Mouse (Mus musculus): Measurements from ENCODE around the gene Ccdc175. TPM values are rescaled to one million over a fixed set of nuclear protein-coding genes. Genes with fewer than 3 reads are reported as not detected.

Gene Ccdc175
- polyA plus RNA-seq, 1 experiment from 2014 or later: not detected

GRCm38 (mm10) chr12:72057780-72058179, 127.0 kb downstream of the Ccdc175 start:
- Histone ChIP-seq H3K27me3 (replicated peaks; ENCODE audit: control insufficient read depth, insufficient read depth, low read length) (no peaks in the 10 kb centered on the region), H3K9me3 (ENCODE audit: control insufficient read depth, low read length) (no peaks in the 10 kb centered on the region), H3K27ac (ENCODE audit: low read depth, low read length) (no peak overlapping the region), H3K4me2 (ENCODE audit: low read length) (no peak overlapping the region), H3K9ac (ENCODE audit: low read depth, low read length) (no peak overlapping the region), H3K4me1 (ENCODE audit: control insufficient read depth, insufficient read depth, low read depth, low read length) (no peaks in the 10 kb centered on the region), H3K4me3 (ENCODE audit: low read length) (no peak overlapping the region), H3K36me3 (ENCODE audit: control insufficient read depth, insufficient read depth, low read length) (no peaks in the 10 kb centered on the region)
- ATAC-seq: no peak
- WGBS: 96% methylated on average over 1 of the region's 1 CpGs

DNA sequence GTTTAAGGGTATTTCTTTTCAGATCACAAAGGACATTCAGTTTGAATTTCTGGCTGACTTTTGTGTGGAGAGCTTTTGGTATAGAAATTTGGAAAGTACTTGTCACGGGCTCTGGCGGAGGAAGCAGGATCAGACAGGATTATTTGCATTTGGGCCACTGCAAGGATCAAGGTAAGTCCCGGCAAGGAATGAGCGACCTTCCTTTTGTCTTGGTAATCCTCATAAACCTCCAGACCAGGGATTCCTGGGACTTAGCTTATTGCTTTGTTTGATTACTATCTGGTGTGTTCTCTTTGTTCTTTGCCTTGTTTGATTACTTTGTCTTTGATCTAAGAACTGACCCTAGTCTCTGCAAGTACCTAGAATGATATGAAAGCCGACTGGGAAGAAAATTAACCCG, 131.0 kb downstream of the Ccdc175 start:
- no peaks in the 10 kb centered on the region for H3K27me3 ChIP-seq (replicated peaks; ENCODE audit: control insufficient read depth, insufficient read depth, low read length)
- no peak overlapping the region for H3K9ac ChIP-seq (ENCODE audit: low read depth, low read length)
- 47% methylated on average over 6 of the region's 6 CpGs for WGBS
- no peak overlapping the region for H3K4me3 ChIP-seq (ENCODE audit: low read length)
- no peaks in the 10 kb centered on the region for H3K36me3 ChIP-seq (ENCODE audit: control insufficient read depth, insufficient read depth, low read length)
- H3K9me3 ChIP-seq (ENCODE audit: control insufficient read depth, low read length): peaks cover 11% of the 10 kb centered on the region; the same call in 1 of the 2 replicates
- H3K4me1 ChIP-seq (ENCODE audit: control insufficient read depth, insufficient read depth, low read depth, low read length): no peaks in the 10 kb centered on the region
- no peak overlapping the region for H3K4me2 ChIP-seq (ENCODE audit: low read length)
- no peak overlapping the region for H3K27ac ChIP-seq (ENCODE audit: low read depth, low read length)
- ATAC-seq: no peak

- ATAC-seq: no peak
- WGBS: 42% methylated on average over 6 of the region's 6 CpGs
- H3K4me2 ChIP-seq (ENCODE audit: low read length): no peak overlapping the region
- no peaks in the 10 kb centered on the region for H3K4me1 ChIP-seq (ENCODE audit: control insufficient read depth, insufficient read depth, low read depth, low read length)
- H3K36me3 ChIP-seq (ENCODE audit: control insufficient read depth, insufficient read depth, low read length): no peaks in the 10 kb centered on the region
- H3K27me3 ChIP-seq (replicated peaks; ENCODE audit: control insufficient read depth, insufficient read depth, low read length): no peaks in the 10 kb centered on the region
- no peak overlapping the region for H3K4me3 ChIP-seq (ENCODE audit: low read length)
- no peak overlapping the region for H3K27ac ChIP-seq (ENCODE audit: low read depth, low read length)
- H3K9me3 ChIP-seq (ENCODE audit: control insufficient read depth, low read length): peaks cover 11% of the 10 kb centered on the region; the same call in 1 of the 2 replicates
- no peak overlapping the region for H3K9ac ChIP-seq (ENCODE audit: low read depth, low read length)
Observed at GRCm38 (mm10) chr12:72053303-72053702, 131.5 kb downstream of the Ccdc175 start.

DNA sequence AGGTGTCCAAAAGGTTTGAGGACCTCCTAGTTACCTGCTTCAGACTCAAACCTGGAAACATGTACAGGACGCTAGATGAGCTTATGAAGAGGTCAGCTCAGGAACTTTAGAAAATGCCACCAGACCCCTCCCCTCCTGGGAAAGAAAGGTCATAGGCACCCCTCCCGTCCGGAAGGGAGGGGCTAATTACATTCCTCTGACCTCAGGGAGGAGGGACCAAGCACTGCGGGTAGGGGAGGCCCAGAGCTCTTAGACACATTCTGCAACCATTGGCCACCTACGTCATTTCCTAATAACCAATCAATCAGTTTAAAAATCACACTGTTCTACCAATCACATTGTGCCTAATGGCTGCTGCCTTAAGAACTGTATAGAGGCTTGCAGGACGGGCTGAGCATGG, 132.3 kb downstream of the Ccdc175 start:
- H3K9me3 ChIP-seq (ENCODE audit: control insufficient read depth, low read length): peaks cover 11% of the 10 kb centered on the region; the same call in 1 of the 2 replicates
- ATAC-seq: no peak
- no peak overlapping the region for H3K4me3 ChIP-seq (ENCODE audit: low read length)
- no peaks in the 10 kb centered on the region for H3K4me1 ChIP-seq (ENCODE audit: control insufficient read depth, insufficient read depth, low read depth, low read length)
- H3K27me3 ChIP-seq (replicated peaks; ENCODE audit: control insufficient read depth, insufficient read depth, low read length): no peaks in the 10 kb centered on the region
- H3K27ac ChIP-seq (ENCODE audit: low read depth, low read length): no peak overlapping the region
- no peaks in the 10 kb centered on the region for H3K36me3 ChIP-seq (ENCODE audit: control insufficient read depth, insufficient read depth, low read length)
- 76% methylated on average over 6 of the region's 6 CpGs for WGBS
- H3K9ac ChIP-seq (ENCODE audit: low read depth, low read length): no peak overlapping the region
- H3K4me2 ChIP-seq (ENCODE audit: low read length): no peak overlapping the region

Small RNA genes lying within 50 kb of the gene (microRNA-seq; reads per million reads assigned to microRNA genes)
- gene Gm24466: not detected

Other genes with a start within 250 kb of the Ccdc175 start
- 6.9 and 7.8 TPM in 2 replicates for gene Gpr135, start 113.9 kb downstream of the Ccdc175 start, polyA plus RNA-seq (2015; fragmentation: Nextera tagmentation; extraction: Ambion mirVana)
- 11.7 and 12.9 TPM in 2 replicates for gene L3hypdh, start 99.6 kb downstream of the Ccdc175 start, polyA plus RNA-seq (2015; fragmentation: Nextera tagmentation; extraction: Ambion mirVana)
- 129 TPM in 2 replicates for gene Jkamp, start 99.4 kb downstream of the Ccdc175 start, polyA plus RNA-seq (2015; fragmentation: Nextera tagmentation; extraction: Ambion mirVana)
- gene Rtn1, start 224.0 kb upstream of the Ccdc175 start, polyA plus RNA-seq (2015; fragmentation: Nextera tagmentation; extraction: Ambion mirVana): 3,305 and 3,556 TPM in 2 replicates